In genomic region chr16:45824025-45824424, GRCm38 (mm10) we compare ENCODE assay signal across 22 mouse cellular contexts.
"Had no signal": no experiment of that assay in that cellular context is flagged by ENCODE, and none has a peak within 500 bp of the region (broad histone marks: within the 10 kb centered on the region; RNA-seq: fewer than 3 reads in every experiment).

No protein-coding gene starts in this region.

- H3K4me1 ChIP-seq: intestine, embryonic 15.5 days; liver, embryonic 12.5 days; liver, embryonic 15.5 days; midbrain, embryonic 12.5 days; neural tube, embryonic 13.5 days had no signal

- H3K9me3 ChIP-seq: intestine, embryonic 15.5 days; limb, embryonic 10.5 days; limb, embryonic 13.5 days; liver, embryonic 12.5 days; liver, embryonic 15.5 days; midbrain, embryonic 12.5 days; stomach, embryonic 15.5 days had no signal

- H3K27ac ChIP-seq: intestine, embryonic 15.5 days; layer of hippocampus, adult 2 months; limb, embryonic 10.5 days; limb, embryonic 13.5 days; liver, embryonic 12.5 days; liver, embryonic 15.5 days; macrophage; midbrain, embryonic 12.5 days; neural tube, embryonic 13.5 days; stomach, embryonic 15.5 days had no signal

- H3K9ac ChIP-seq: intestine, embryonic 15.5 days; limb, embryonic 13.5 days; liver, embryonic 12.5 days; liver, embryonic 15.5 days; midbrain, embryonic 12.5 days; neural tube, embryonic 13.5 days; stomach, embryonic 15.5 days had no signal

- DNase-seq: kidney, adult 2 months; kidney, postnatal 25 days; layer of hippocampus, adult 9-11 months; liver; lung, postnatal 10 days; retina, postnatal 1 day; right cerebral cortex, postnatal 25 days; spleen, adult 18-20 months; thymus, postnatal 25 days had no signal

- H3K27me3 ChIP-seq: intestine, embryonic 15.5 days; limb, embryonic 13.5 days; liver, embryonic 12.5 days; liver, embryonic 15.5 days; midbrain, embryonic 12.5 days; neural tube, embryonic 13.5 days; stomach, embryonic 15.5 days had no signal

- H3K4me2 ChIP-seq: intestine, embryonic 15.5 days; limb, embryonic 13.5 days; liver, embryonic 12.5 days; liver, embryonic 15.5 days; midbrain, embryonic 12.5 days; neural tube, embryonic 13.5 days; stomach, embryonic 15.5 days had no signal

- H3K4me3 ChIP-seq: intestine, embryonic 15.5 days; layer of hippocampus, adult 2 months; limb, embryonic 10.5 days; limb, embryonic 13.5 days; liver, embryonic 12.5 days; liver, embryonic 15.5 days; midbrain, embryonic 12.5 days; myocyte; neural tube, embryonic 13.5 days; stomach, embryonic 15.5 days had no signal

- ATAC-seq: hindbrain, embryonic 16.5 days; intestine, embryonic 15.5 days; liver, embryonic 12.5 days; midbrain, embryonic 16.5 days had no signal
